24 mouse cellular contexts compared by ENCODE assay signal in genomic region chr2:177321361-177321760, GRCm38 (mm10). TPM values are rescaled to one million over a fixed set of nuclear protein-coding genes. Genes with fewer than 3 reads are reported as not detected.
DNase-seq lines count a peak whose midpoint lies in the region; TF ChIP-seq lines count a peak whose summit lies in the region.
"Not testable (repeated sequence)": the region's sequence is repeated elsewhere in the genome, so short reads cannot be mapped to it uniquely, and the experiment has no call there.
"Had no signal": no experiment of that assay in that cellular context is flagged by ENCODE, and none has a peak within 500 bp of the region (broad histone marks: within the 10 kb centered on the region; RNA-seq: fewer than 3 reads in every experiment).

No protein-coding gene starts in this region.

- not testable (repeated sequence) for TF ChIP-seq POLR2A in kidney, adult 2 months (IDR thresholded peaks at IDR 0.05; ENCODE audit: low read depth, low read length)

- not testable (repeated sequence) for TF ChIP-seq CTCF in kidney, adult 2 months (conservative IDR thresholded peaks at IDR 0.05; ENCODE audit: insufficient read depth, insufficient read length, low read depth, low read length)

- peak; percentile 4 for DNase-seq in Muller cell, postnatal 12 days (ENCODE audit: inconsistent ontology term)
- DNase-seq in brain, adult 2 months (ENCODE audit: low read depth, low spot score) = peak; percentile 2
- peak; percentile 68 for DNase-seq in gastrocnemius, postnatal 25 days
- DNase-seq in heart, adult 9 months (ENCODE audit: low spot score in 2 of 2) = peak; percentile 72 to 81
- peak; percentile 70 for DNase-seq in kidney, adult 2 months
- peak; percentile 48 to 55 for DNase-seq in kidney, postnatal 36 days
- DNase-seq in lung, postnatal 14 days = peak; percentile 58

- H3K4me1 ChIP-seq in kidney, adult 2 months (ENCODE audit: control insufficient read depth, insufficient read depth, low read length) = not testable (repeated sequence)

- H3K36me3 ChIP-seq in kidney, adult 2 months (ENCODE audit: control insufficient read depth, insufficient read depth, low read length) = not testable (repeated sequence)

- H3K27me3 ChIP-seq in kidney, adult 2 months (replicated peaks; ENCODE audit: control insufficient read depth, insufficient read depth, low read length) = not testable (repeated sequence)

- H3K4me3 ChIP-seq in kidney, adult 2 months (ENCODE audit: insufficient read depth, low read depth, low read length) = not testable (repeated sequence)

- H3K27ac ChIP-seq in kidney, adult 2 months (ENCODE audit: insufficient read depth, low read depth, low read length) = peak overlapping the region; percentile 63; the same call in 1 of the 2 replicates

RNA-seq across cellular contexts. Expression of gene Gm14412, which starts 2.7 kb away (rescaled TPM):
- 1 to 10 TPM; 1.2 to 1.6 TPM for total RNA-seq in gastrocnemius, postnatal 25 days (2021)
- polyA plus RNA-seq in kidney, adult 2 months (2012; rRNA removed) = 0.28 TPM in 1 of 2 replicates, not detected in the other
- total RNA-seq: megakaryocyte, adult 5-6 weeks; monocyte, adult 5-6 weeks; neutrophil, adult 5-6 weeks had no signal
- polyA plus RNA-seq: hindbrain, embryonic 11.5 days; liver, embryonic 12.5 days; small intestine, adult 2 months had no signal

RNA-seq across cellular contexts. Expression of gene Gm14409, which starts 54.5 kb away (rescaled TPM):
- total RNA-seq in gastrocnemius, postnatal 25 days (2021) = under 1 TPM; 0.51 to 0.54 TPM
- polyA plus RNA-seq in kidney, adult 2 months (2012; rRNA removed) = not detected in 2 replicates
- total RNA-seq: hindbrain, postnatal 0 days; monocyte, adult 5-6 weeks; neutrophil, adult 5-6 weeks had no signal
- polyA plus RNA-seq: embryonic facial prominence, embryonic 11.5 days; forebrain, embryonic 10.5 days; forebrain, embryonic 16.5 days; heart, embryonic 10.5 days; heart, embryonic 16.5 days; hindbrain, embryonic 11.5 days; hindbrain, postnatal 0 days; intestine, embryonic 16.5 days; limb, embryonic 12.5 days; liver, embryonic 12.5 days; lung, embryonic 14.5 days; midbrain, embryonic 12.5 days; small intestine, adult 2 months; stomach, embryonic 16.5 days had no signal

Comparison
In these comparisons a context has a peak if more than half of its experiments do, and no peak if none do; other contexts are left out.
1. DNase-seq: peak in every context shown above with its lines; median percentile 76 in heart, adult 9 months; 70 in kidney, adult 2 months; 68 in gastrocnemius, postnatal 25 days; 58 in lung, postnatal 14 days; 52 in kidney, postnatal 36 days; 4 in Muller cell, postnatal 12 days; 2 in brain, adult 2 months.